Mouse (Mus musculus) heart, embryonic 16.5 days (tissue): ENCODE data around the gene Arhgef18. TPM values are rescaled to one million over a fixed set of nuclear protein-coding genes. Genes with fewer than 3 reads are reported as not detected.

Experiments
- ATAC-seq: fragments of 200-750 bp; cut with Nextera tagmentation; replicated peaks from 2 replicates; pipeline ENCODE4 v1.8.0; 2017; ENCODE audit warnings: moderate number of reproducible peaks; ENCODE audit not compliant: insufficient read depth, low FRiP score; ENCODE audit errors: extremely low read depth
- H3K27ac ChIP-seq: fragments of 300-500 bp; sonication (generic); 2 replicates; pipeline ENCODE4 v1.5.1; 2014; ENCODE audit warnings: mild to moderate bottlenecking, low read length, control low read depth, moderate library complexity
- H3K27me3 ChIP-seq: fragments of 300-500 bp; sonication (generic); 2 replicates; pipeline ENCODE4 v1.6.1; 2014; ENCODE audit warnings: low read length, mixed read lengths; ENCODE audit not compliant: control insufficient read depth, insufficient read depth
- H3K36me3 ChIP-seq: fragments of 300-500 bp; sonication (generic); 2 replicates; pipeline ENCODE4 v1.6.1; 2014; ENCODE audit not compliant: control insufficient read depth, insufficient read depth
- H3K4me1 ChIP-seq: fragments of 300-500 bp; sonication (generic); 2 replicates; pipeline ENCODE4 v1.6.1; 2014; ENCODE audit warnings: low read length, mixed read lengths; ENCODE audit not compliant: control insufficient read depth, insufficient read depth
- H3K4me2 ChIP-seq: fragments of 300-500 bp; sonication (generic); 2 replicates; pipeline ENCODE4 v1.6.1; 2014; ENCODE audit warnings: low read depth, mild to moderate bottlenecking, control low read depth, low read length
- H3K4me3 ChIP-seq: fragments of 300-500 bp; sonication (generic); 2 replicates; pipeline ENCODE4 v1.5.1; 2014; ENCODE audit warnings: mild to moderate bottlenecking, control low read depth, low read length
- H3K9ac ChIP-seq: fragments of 300-500 bp; sonication (generic); 2 replicates; pipeline ENCODE4 v1.6.1; 2014; ENCODE audit warnings: low read length, control low read depth
- H3K9me3 ChIP-seq: fragments of 300-500 bp; sonication (generic); replicated peaks from 2 replicates; pipeline ENCODE4 v1.6.1; 2016; ENCODE audit warnings: low read length; ENCODE audit not compliant: control insufficient read depth
- WGBS: fragments of 180-500 bp; shearing (Covaris S2); extraction: QIAGEN DNeasy Blood & Tissue Kit; methylation state at CpG from one replicate; pipeline ENCODE4 v1.1.7; 2014; 5-methylcytosine and 5-hydroxymethylcytosine counted together
- polyA plus RNA-seq: library from polyadenylated mRNA; unstranded; fragments of >200 nt; fragmentation: Nextera tagmentation; extraction: Ambion mirVana; gene quantifications from 2 replicates; pipeline ENCODE4 v1.2.1, GENCODE M21; 2015

Arhgef18 gene
- polyA plus RNA-seq, 1 experiment from 2014 or later = 6.8 TPM

- H3K4me1 ChIP-seq = peaks cover 18% of the 10 kb centered on the region
- H3K27ac ChIP-seq = no peak overlapping the region
- ATAC-seq = no peak
- WGBS = 89% methylated on average over 3 of the region's 3 CpGs
- H3K9me3 ChIP-seq = no peaks in the 10 kb centered on the region
- no peak overlapping the region for H3K9ac ChIP-seq
- H3K4me3 ChIP-seq = no peak overlapping the region
- no peaks in the 10 kb centered on the region for H3K27me3 ChIP-seq
- peaks cover 24% of the 10 kb centered on the region for H3K36me3 ChIP-seq
- no peak overlapping the region for H3K4me2 ChIP-seq
These were observed 105.8 kb downstream of the Arhgef18 start for GRCm38 (mm10) chr8:3498583-3498982.

GRCm38 (mm10) chr8:3499751-3500150, 106.9 kb downstream of the Arhgef18 start:
- H3K4me3 ChIP-seq = peak overlapping the region; percentile 82
- peaks cover 24% of the 10 kb centered on the region for H3K36me3 ChIP-seq
- peaks cover 11% of the 10 kb centered on the region for H3K4me1 ChIP-seq
- peak; percentile 17 for ATAC-seq
- peak overlapping the region; percentile 94 for H3K27ac ChIP-seq
- no peaks in the 10 kb centered on the region for H3K27me3 ChIP-seq
- peak overlapping the region; percentile 92 for H3K4me2 ChIP-seq
- no peaks in the 10 kb centered on the region for H3K9me3 ChIP-seq
- WGBS = 4% methylated on average over 8 of the region's 8 CpGs
- H3K9ac ChIP-seq = peak overlapping the region; percentile 87

GRCm38 (mm10) chr8:3500235-3501090, 107.7 kb downstream of the Arhgef18 start, which contains the start of gene Mcoln1:
TSS of gene Mcoln1 (plus strand) at chr8:3500457.
- peak within 1 kb of the TSS; percentile 92 for H3K4me2 ChIP-seq
- WGBS = under 1% methylated on average over 70 of the region's 70 CpGs
- H3K4me1 ChIP-seq = peaks cover 11% of the 10 kb centered on the region
- H3K9ac ChIP-seq = peak within 1 kb of the TSS; percentile 89
- no peaks in the 10 kb centered on the region for H3K9me3 ChIP-seq
- peaks cover 17% of the 10 kb centered on the region for H3K36me3 ChIP-seq
- peak within 1 kb of the TSS; percentile 94 for H3K27ac ChIP-seq
- peak within 1 kb of the TSS; percentile 82 for H3K4me3 ChIP-seq
- H3K27me3 ChIP-seq = no peaks in the 10 kb centered on the region
- ATAC-seq = peak; percentile 91

GRCm38 (mm10) chr8:3502217-3502616, 109.4 kb downstream of the Arhgef18 start:
- peaks cover 10% of the 10 kb centered on the region for H3K36me3 ChIP-seq
- H3K4me3 ChIP-seq = no peak overlapping the region
- H3K4me1 ChIP-seq = peaks cover 11% of the 10 kb centered on the region
- no peak overlapping the region for H3K27ac ChIP-seq
- no peaks in the 10 kb centered on the region for H3K27me3 ChIP-seq
- 66% methylated on average over 4 of the region's 4 CpGs for WGBS
- ATAC-seq = no peak
- no peak overlapping the region for H3K9ac ChIP-seq
- H3K4me2 ChIP-seq = no peak overlapping the region
- no peaks in the 10 kb centered on the region for H3K9me3 ChIP-seq

Other genes starting within 250 kb of the Arhgef18 start
- 60.0 and 65.5 TPM in 2 replicates for gene Insr, start 113.4 kb upstream of the Arhgef18 start, polyA plus RNA-seq
- 0.84 and 1.6 TPM in 2 replicates for gene A430078G23Rik, start 39.6 kb upstream of the Arhgef18 start, polyA plus RNA-seq
- 5.3 and 6.2 TPM in 2 replicates for gene Pex11g, start 74.7 kb downstream of the Arhgef18 start, polyA plus RNA-seq
- gene Tex45, start 77.9 kb downstream of the Arhgef18 start, polyA plus RNA-seq = not detected in 2 replicates
- 30.8 and 31.0 TPM in 2 replicates for gene Zfp358, start 100.1 kb downstream of the Arhgef18 start, polyA plus RNA-seq
- 51.9 and 55.0 TPM in 2 replicates for gene Mcoln1, start 107.5 kb downstream of the Arhgef18 start, polyA plus RNA-seq
- gene Pnpla6, start 122.4 kb downstream of the Arhgef18 start, polyA plus RNA-seq = 16.3 and 18.1 TPM in 2 replicates
- gene C330021F23Rik, start 175.0 kb downstream of the Arhgef18 start, polyA plus RNA-seq = 4.9 and 5.4 TPM in 2 replicates
- 2.1 and 2.3 TPM in 2 replicates for gene Camsap3, start 194.3 kb downstream of the Arhgef18 start, polyA plus RNA-seq
- 35.6 and 36.8 TPM in 2 replicates for gene Xab2, start 228.3 kb downstream of the Arhgef18 start, polyA plus RNA-seq
- 65.9 and 79.7 TPM in 2 replicates for gene Pet100, start 228.5 kb downstream of the Arhgef18 start, polyA plus RNA-seq
- 0.17 and 0.34 TPM in 2 replicates for gene Pcp2, start 232.5 kb downstream of the Arhgef18 start, polyA plus RNA-seq
- 47.3 and 50.4 TPM in 2 replicates for gene Stxbp2, start 237.9 kb downstream of the Arhgef18 start, polyA plus RNA-seq